Mouse (Mus musculus): ENCODE measurements around the gene Mtg2. TPM values are rescaled to one million over a fixed set of nuclear protein-coding genes. Genes with fewer than 3 reads are reported as not detected.

Mtg2 gene
- total RNA-seq, 1 experiment = 33.9 TPM

DNA sequence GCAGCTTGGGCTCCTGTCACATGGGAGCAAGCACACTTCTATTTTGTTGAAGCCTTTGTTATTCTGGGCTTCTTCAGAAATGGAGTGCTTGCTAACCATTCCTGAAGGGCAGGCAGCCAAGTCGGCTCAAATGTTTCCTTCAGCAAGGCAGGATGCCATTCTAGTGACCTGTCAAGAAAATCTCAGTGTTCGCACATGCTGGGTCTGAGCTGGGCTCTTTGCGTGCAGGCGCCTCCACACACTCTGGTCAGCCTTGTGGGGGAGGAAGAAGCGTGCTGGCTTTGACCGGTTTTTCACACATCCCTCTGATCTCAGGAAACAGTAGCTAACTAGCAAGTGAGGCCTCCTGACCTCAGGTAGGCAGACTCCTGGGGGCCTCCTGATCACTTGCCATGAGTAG is 44.9 kb downstream of the Mtg2 start:
- DNase-seq (ENCODE audit: low read depth, low spot score) = no peak
- Histone ChIP-seq H3K9me3 (ENCODE audit: control insufficient read depth, insufficient read depth, low read depth, low read length) (no peaks in the 10 kb centered on the region), H3K36me3 (ENCODE audit: control insufficient read depth, insufficient read depth, low read length, poor library complexity, severe bottlenecking) (no peaks in the 10 kb centered on the region), H3K27ac (ENCODE audit: insufficient read depth, low read depth, low read length, poor library complexity, severe bottlenecking) (no peak overlapping the region), H3K9ac (ENCODE audit: insufficient read depth, low read depth, low read length, poor library complexity, severe bottlenecking) (no peak overlapping the region), H3K4me1 (ENCODE audit: control insufficient read depth in 2 of 2, insufficient read depth in 2 of 2, low read length in 2 of 2, poor library complexity in 1 of 2) (peaks cover 8 to 37% of the 10 kb centered on the region in 2 experiments; a peak in 3 of 4 replicates), H3K4me3 (ENCODE audit: insufficient read depth in 1 of 2, low read depth in 1 of 2, low read length in 2 of 2, poor library complexity in 1 of 2, severe bottlenecking in 1 of 2) (no peak overlapping the region)
- in situ Hi-C loops (cut with MboI; ENCODE audit: low sequenced_read_pairs in 2 of 2, unreplicated experiment in 2 of 2) = no loop called here
- TF ChIP-seq ZC3H11A (IDR thresholded peaks at IDR 0.05; ENCODE audit: borderline replicate concordance, low read depth, low read length) = no peak
- no peak for TF ChIP-seq MAFK (IDR thresholded peaks at IDR 0.05; ENCODE audit: insufficient read depth, low read depth, low read length)
- TF ChIP-seq HCFC1 (IDR thresholded peaks at IDR 0.05; ENCODE audit: borderline replicate concordance, insufficient read depth, low read length) = no peak
- TF ChIP-seq CHD2 (IDR thresholded peaks at IDR 0.05; ENCODE audit: low read depth, low read length) = no peak
- TF ChIP-seq ZNF384 (IDR thresholded peaks at IDR 0.05; ENCODE audit: low read depth, low read length) = no peak

DNA sequence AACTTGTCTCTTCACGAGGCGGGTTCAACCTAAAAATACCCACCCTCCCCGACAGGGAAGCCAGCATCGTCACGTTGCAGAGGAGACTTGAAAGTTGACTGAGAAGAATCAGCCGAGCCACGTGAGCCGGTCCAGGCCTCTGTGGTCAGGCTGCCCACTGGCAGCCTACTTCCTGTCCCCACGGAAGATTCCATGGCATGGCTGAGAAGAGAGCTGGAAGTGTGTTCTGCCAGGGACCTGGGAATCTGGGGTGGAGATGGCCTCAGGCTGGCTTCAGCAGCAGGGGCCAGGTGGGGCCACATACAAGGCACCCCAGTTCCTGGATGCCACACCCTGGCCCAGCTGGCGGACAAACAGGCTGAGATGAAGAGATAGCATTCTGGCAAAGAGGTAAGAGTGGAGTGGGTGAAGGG is 45.7 kb downstream of the Mtg2 start:
- Histone ChIP-seq H3K36me3 (ENCODE audit: control insufficient read depth, insufficient read depth, low read length, poor library complexity, severe bottlenecking) (no peaks in the 10 kb centered on the region), H3K9ac (ENCODE audit: insufficient read depth, low read depth, low read length, poor library complexity, severe bottlenecking) (no peak overlapping the region), H3K4me1 (ENCODE audit: control insufficient read depth in 2 of 2, insufficient read depth in 2 of 2, low read length in 2 of 2, poor library complexity in 1 of 2) (peaks cover 8 to 37% of the 10 kb centered on the region in 2 experiments; a peak in 3 of 4 replicates), H3K9me3 (ENCODE audit: control insufficient read depth, insufficient read depth, low read depth, low read length) (no peaks in the 10 kb centered on the region), H3K27ac (ENCODE audit: insufficient read depth, low read depth, low read length, poor library complexity, severe bottlenecking) (no peak overlapping the region), H3K4me3 (ENCODE audit: insufficient read depth in 1 of 2, low read depth in 1 of 2, low read length in 2 of 2, poor library complexity in 1 of 2, severe bottlenecking in 1 of 2) (no peak overlapping the region)
- in situ Hi-C loops (cut with MboI; ENCODE audit: low sequenced_read_pairs in 2 of 2, unreplicated experiment in 2 of 2) = no loop called here
- TF ChIP-seq ZNF384 (IDR thresholded peaks at IDR 0.05; ENCODE audit: low read depth, low read length) (no peak), ZC3H11A (IDR thresholded peaks at IDR 0.05; ENCODE audit: borderline replicate concordance, low read depth, low read length) (no peak), HCFC1 (IDR thresholded peaks at IDR 0.05; ENCODE audit: borderline replicate concordance, insufficient read depth, low read length) (no peak), CHD2 (IDR thresholded peaks at IDR 0.05; ENCODE audit: low read depth, low read length) (no peak), MAFK (IDR thresholded peaks at IDR 0.05; ENCODE audit: insufficient read depth, low read depth, low read length) (no peak)
- DNase-seq (ENCODE audit: low read depth, low spot score) = no peak

DNA sequence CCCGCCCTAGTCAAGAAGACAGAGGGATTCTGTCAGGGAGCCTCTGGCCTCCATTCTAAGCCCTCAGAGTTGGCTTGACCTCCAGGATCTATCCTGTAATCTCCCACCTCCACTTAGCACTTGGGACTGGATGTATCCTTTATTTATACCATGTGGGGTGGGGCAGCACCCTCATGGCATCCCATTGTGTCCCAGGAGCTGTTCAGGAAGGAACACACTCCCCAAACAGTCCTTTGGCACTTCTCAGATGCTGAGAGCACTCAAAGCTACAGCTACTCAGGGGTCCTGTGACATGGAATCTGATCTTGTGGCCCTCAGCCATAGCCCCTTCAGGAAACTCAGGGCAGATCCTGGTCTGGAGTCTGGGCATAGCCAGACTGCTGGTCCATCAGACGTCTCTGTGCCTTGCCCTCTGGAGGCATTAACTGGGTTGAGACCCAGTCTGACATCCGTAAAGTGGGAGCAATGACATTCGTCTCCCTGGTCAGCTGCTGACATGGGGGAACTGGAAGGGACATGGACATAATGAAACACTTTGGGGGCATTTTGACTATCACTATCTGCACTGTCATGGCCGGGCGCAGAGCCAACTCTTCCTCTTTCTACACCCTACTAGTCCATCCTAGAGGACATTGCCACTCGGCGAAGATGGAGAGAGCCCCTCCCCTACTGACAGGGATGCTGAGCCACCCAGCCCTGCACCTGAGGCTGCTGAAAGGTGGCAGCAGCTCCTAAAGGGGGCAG is 46.5 kb downstream of the Mtg2 start:
- in situ Hi-C loops (cut with MboI; ENCODE audit: low sequenced_read_pairs in 2 of 2, unreplicated experiment in 2 of 2) = no loop called here
- no peak overlapping the region for H3K9ac ChIP-seq (ENCODE audit: insufficient read depth, low read depth, low read length, poor library complexity, severe bottlenecking)
- TF ChIP-seq ZC3H11A (IDR thresholded peaks at IDR 0.05; ENCODE audit: borderline replicate concordance, low read depth, low read length) (no peak), ZNF384 (IDR thresholded peaks at IDR 0.05; ENCODE audit: low read depth, low read length) (no peak), MAFK (IDR thresholded peaks at IDR 0.05; ENCODE audit: insufficient read depth, low read depth, low read length) (no peak), HCFC1 (IDR thresholded peaks at IDR 0.05; ENCODE audit: borderline replicate concordance, insufficient read depth, low read length) (no peak), CHD2 (IDR thresholded peaks at IDR 0.05; ENCODE audit: low read depth, low read length) (no peak)
- peaks cover 8 to 37% of the 10 kb centered on the region in 2 experiments; a peak in 3 of 4 replicates for H3K4me1 ChIP-seq (ENCODE audit: control insufficient read depth in 2 of 2, insufficient read depth in 2 of 2, low read length in 2 of 2, poor library complexity in 1 of 2)
- no peaks in the 10 kb centered on the region for H3K9me3 ChIP-seq (ENCODE audit: control insufficient read depth, insufficient read depth, low read depth, low read length)
- no peak overlapping the region; the same call in 1 of the 2 replicates for H3K27ac ChIP-seq (ENCODE audit: insufficient read depth, low read depth, low read length, poor library complexity, severe bottlenecking)
- H3K36me3 ChIP-seq (ENCODE audit: control insufficient read depth, insufficient read depth, low read length, poor library complexity, severe bottlenecking) = no peaks in the 10 kb centered on the region
- H3K4me3 ChIP-seq (ENCODE audit: insufficient read depth in 1 of 2, low read depth in 1 of 2, low read length in 2 of 2, poor library complexity in 1 of 2, severe bottlenecking in 1 of 2) = no peak overlapping the region
- no peak for DNase-seq (ENCODE audit: low read depth, low spot score)

DNA sequence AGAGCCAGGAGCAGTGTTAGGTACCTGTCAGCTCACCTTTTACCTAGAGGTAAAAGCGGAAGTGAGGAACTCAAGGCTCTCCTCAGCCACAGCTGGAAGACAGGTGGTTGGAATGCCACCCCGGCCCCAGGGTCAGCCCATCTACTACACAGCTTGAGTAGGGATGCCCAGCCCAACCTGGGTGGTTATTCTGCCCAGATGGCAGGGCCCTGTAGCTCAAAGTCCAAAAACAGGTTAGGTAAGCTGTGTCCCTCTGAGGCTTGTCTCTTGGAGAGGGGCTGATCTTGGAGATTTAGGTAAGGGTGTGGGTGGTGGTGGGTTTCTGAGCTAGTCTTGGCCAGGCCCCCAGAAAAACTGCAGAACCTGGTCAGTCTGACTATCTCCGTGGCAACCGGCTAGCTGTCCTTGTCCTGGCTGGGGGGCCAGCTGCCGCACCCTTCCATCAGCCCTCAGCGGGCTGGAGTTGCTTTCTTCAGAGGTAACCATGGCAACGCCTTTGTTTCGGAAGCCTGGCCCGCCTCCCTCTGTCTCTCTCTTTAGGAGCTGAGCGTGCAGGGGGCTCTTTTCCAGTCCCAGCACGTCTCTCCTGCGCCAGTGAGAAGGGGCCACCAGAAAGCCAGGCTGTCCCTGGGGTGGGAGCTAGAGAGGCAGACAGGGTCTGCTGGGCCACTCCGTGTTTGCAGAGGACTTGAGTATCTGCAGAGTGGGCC is 47.3 kb downstream of the Mtg2 start:
- DNase-seq (ENCODE audit: low read depth, low spot score) = peak; percentile 39
- Histone ChIP-seq H3K36me3 (ENCODE audit: control insufficient read depth, insufficient read depth, low read length, poor library complexity, severe bottlenecking) (no peaks in the 10 kb centered on the region), H3K9me3 (ENCODE audit: control insufficient read depth, insufficient read depth, low read depth, low read length) (no peaks in the 10 kb centered on the region), H3K9ac (ENCODE audit: insufficient read depth, low read depth, low read length, poor library complexity, severe bottlenecking) (no peak overlapping the region), H3K4me1 (ENCODE audit: control insufficient read depth in 2 of 2, insufficient read depth in 2 of 2, low read length in 2 of 2, poor library complexity in 1 of 2) (peaks cover 8 to 37% of the 10 kb centered on the region in 2 experiments; a peak in 3 of 4 replicates), H3K4me3 (ENCODE audit: insufficient read depth in 1 of 2, low read depth in 1 of 2, low read length in 2 of 2, poor library complexity in 1 of 2, severe bottlenecking in 1 of 2) (no peak overlapping the region), H3K27ac (ENCODE audit: insufficient read depth, low read depth, low read length, poor library complexity, severe bottlenecking) (no peak overlapping the region; the same call in 1 of the 2 replicates)
- in situ Hi-C loops (cut with MboI; ENCODE audit: low sequenced_read_pairs in 2 of 2, unreplicated experiment in 2 of 2) = no loop called here
- TF ChIP-seq MAFK (IDR thresholded peaks at IDR 0.05; ENCODE audit: insufficient read depth, low read depth, low read length) = no peak

Data from ES-E14 (cell line).